Mouse (Mus musculus): Measurements from ENCODE around the gene Cacna1c.

Cacna1c gene

GRCm38 (mm10) chr6:118923212-118923577, 273.0 kb downstream of the Cacna1c start:
- DNase-seq (ENCODE audit: low spot score): no peak

GRCm38 (mm10) chr6:118922328-118923211, 273.6 kb downstream of the Cacna1c start:
- DNase-seq (ENCODE audit: low spot score): peak; percentile 80

- DNase-seq (ENCODE audit: low spot score): no peak
These were observed 288.0 kb downstream of the Cacna1c start for GRCm38 (mm10) chr6:118908176-118908575.

GRCm38 (mm10) chr6:118907704-118908103, 288.5 kb downstream of the Cacna1c start:
- no peak for DNase-seq (ENCODE audit: low spot score)

- DNase-seq (ENCODE audit: low spot score): no peak
These were observed 289.3 kb downstream of the Cacna1c start for GRCm38 (mm10) chr6:118906878-118907277.

GRCm38 (mm10) chr6:118899688-118900087, 296.5 kb downstream of the Cacna1c start:
- DNase-seq (ENCODE audit: low spot score): no peak

- DNase-seq (ENCODE audit: low spot score): no peak
These were observed 299.1 kb downstream of the Cacna1c start for GRCm38 (mm10) chr6:118897101-118897500.

- no peak for DNase-seq (ENCODE audit: low spot score)
These were observed 302.2 kb downstream of the Cacna1c start for GRCm38 (mm10) chr6:118894043-118894442.

GRCm38 (mm10) chr6:118889441-118889840, 306.8 kb downstream of the Cacna1c start:
- no peak for DNase-seq (ENCODE audit: low spot score)

- no peak for DNase-seq (ENCODE audit: low spot score)
These were observed 309.2 kb downstream of the Cacna1c start for GRCm38 (mm10) chr6:118887032-118887431.

GRCm38 (mm10) chr6:118884961-118885360, 311.3 kb downstream of the Cacna1c start:
- DNase-seq (ENCODE audit: low spot score): no peak

- no peak for DNase-seq (ENCODE audit: low spot score)
These were observed 312.1 kb downstream of the Cacna1c start for GRCm38 (mm10) chr6:118884073-118884551.

- DNase-seq (ENCODE audit: low spot score): peak; percentile 21
These were observed 320.0 kb downstream of the Cacna1c start for GRCm38 (mm10) chr6:118876204-118876603.

GRCm38 (mm10) chr6:118870241-118870841, 325.9 kb downstream of the Cacna1c start:
- DNase-seq (ENCODE audit: low spot score): no peak

GRCm38 (mm10) chr6:118867384-118867783, 328.8 kb downstream of the Cacna1c start:
- DNase-seq (ENCODE audit: low spot score): no peak

- no peak for DNase-seq (ENCODE audit: low spot score)
These were observed 329.3 kb downstream of the Cacna1c start for GRCm38 (mm10) chr6:118866889-118867288.

GRCm38 (mm10) chr6:118865777-118866380, 330.3 kb downstream of the Cacna1c start:
- DNase-seq (ENCODE audit: low spot score): no peak

GRCm38 (mm10) chr6:118864696-118865620, 331.3 kb downstream of the Cacna1c start:
- DNase-seq (ENCODE audit: low spot score): peak; percentile 4

GRCm38 (mm10) chr6:118862727-118863126, 333.5 kb downstream of the Cacna1c start:
- DNase-seq (ENCODE audit: low spot score): no peak

GRCm38 (mm10) chr6:118862091-118862490, 334.1 kb downstream of the Cacna1c start:
- DNase-seq (ENCODE audit: low spot score): no peak

GRCm38 (mm10) chr6:118858431-118858830, 337.8 kb downstream of the Cacna1c start:
- no peak for DNase-seq (ENCODE audit: low spot score)

GRCm38 (mm10) chr6:118852131-118852530, 344.1 kb downstream of the Cacna1c start:
- DNase-seq (ENCODE audit: low spot score): no peak
